Mouse (Mus musculus) lung, embryonic 15.5 days (tissue): ENCODE data around the gene Tbc1d22b. TPM values are rescaled to one million over a fixed set of nuclear protein-coding genes. Genes with fewer than 3 reads are reported as not detected.

ENCODE experiments used
- ATAC-seq: fragments of 200-750 bp; cut with Nextera tagmentation; 2 replicates; pipeline ENCODE4 v1.8.0; 2017; ENCODE audit warnings: moderate number of reproducible peaks, borderline replicate concordance; ENCODE audit not compliant: low FRiP score, low TSS enrichment; ENCODE audit errors: extremely low read depth
- H3K27ac ChIP-seq: fragments of 300-500 bp; sonication (generic); 2 replicates; pipeline ENCODE4 v1.5.1; 2015; ENCODE audit warnings: moderate library complexity, mild to moderate bottlenecking, inconsistent platforms
- H3K27me3 ChIP-seq: fragments of 300-500 bp; sonication (generic); 2 replicates; pipeline ENCODE4 v1.6.1; 2015; ENCODE audit warnings: inconsistent platforms
- H3K36me3 ChIP-seq: fragments of 300-500 bp; sonication (generic); 2 replicates; pipeline ENCODE4 v1.6.1; 2015; ENCODE audit warnings: inconsistent platforms
- H3K4me1 ChIP-seq: fragments of 300-500 bp; sonication (generic); 2 replicates; pipeline ENCODE4 v1.6.1; 2015; ENCODE audit warnings: inconsistent platforms
- H3K4me2 ChIP-seq: fragments of 300-500 bp; sonication (generic); 2 replicates; pipeline ENCODE4 v1.6.1; 2015; ENCODE audit warnings: inconsistent platforms, mild to moderate bottlenecking, moderate library complexity
- H3K4me3 ChIP-seq: fragments of 300-500 bp; sonication (generic); 2 replicates; pipeline ENCODE4 v1.5.1; 2015; ENCODE audit warnings: mild to moderate bottlenecking, inconsistent platforms
- H3K9ac ChIP-seq: fragments of 300-500 bp; sonication (generic); 2 replicates; pipeline ENCODE4 v1.6.1; 2015; ENCODE audit warnings: inconsistent platforms
- H3K9me3 ChIP-seq: fragments of 300-500 bp; sonication (generic); 2 replicates; pipeline ENCODE4 v1.6.1; 2016; ENCODE audit warnings: inconsistent platforms
- WGBS: fragments of 180-500 bp; shearing (Covaris S2); methylation state at CpG from one replicate; pipeline ENCODE4 v1.1.7; 2015; 5-methylcytosine and 5-hydroxymethylcytosine counted together
- microRNA-seq: library from miRNA; unstranded; fragments of <30 nt; microRNA quantifications from one replicate; pipeline ENCODE4, GENCODE M21; 2016
- polyA plus RNA-seq: library from polyadenylated mRNA; unstranded; fragments of >200 nt; fragmentation: Nextera tagmentation; extraction: Ambion mirVana; gene quantifications from 2 replicates; pipeline ENCODE4 v1.2.1, GENCODE M21; 2015

Gene Tbc1d22b
- polyA plus RNA-seq, 1 experiment from 2014 or later: 15.6 TPM

GRCm38 (mm10) chr17:29636118-29636517 lies 86.5 kb downstream of the Tbc1d22b start:
- no peaks in the 10 kb centered on the region for H3K9me3 ChIP-seq
- H3K9ac ChIP-seq: no peak overlapping the region
- H3K27ac ChIP-seq: no peak overlapping the region
- H3K4me3 ChIP-seq: no peak overlapping the region
- peaks cover 87% of the 10 kb centered on the region for H3K36me3 ChIP-seq
- H3K27me3 ChIP-seq: no peaks in the 10 kb centered on the region
- no peaks in the 10 kb centered on the region for H3K4me1 ChIP-seq
- H3K4me2 ChIP-seq: no peak overlapping the region
- 65% methylated on average over 5 of the region's 5 CpGs for WGBS
- ATAC-seq: no peak

DNA sequence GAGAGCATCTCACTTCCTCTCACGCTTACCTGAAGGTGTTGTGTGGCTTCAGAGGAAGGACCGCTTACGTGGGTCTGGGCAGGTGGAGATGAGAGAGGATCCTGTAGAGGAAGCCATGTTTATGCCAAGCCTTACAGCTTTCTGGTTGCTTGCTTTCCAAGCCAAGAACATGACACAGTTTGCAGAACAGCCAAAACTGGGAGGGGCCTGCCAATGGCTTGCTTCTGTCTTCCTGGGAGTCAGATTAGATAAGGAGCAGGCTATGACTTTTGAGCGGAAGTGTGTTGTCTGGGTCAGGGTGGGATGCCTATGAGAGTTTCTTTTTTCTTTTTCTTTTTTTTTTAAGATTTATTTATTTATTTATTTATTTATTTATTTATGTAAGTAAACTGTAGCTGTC lies 87.8 kb downstream of the Tbc1d22b start:
- H3K4me3 ChIP-seq: no peak overlapping the region
- no peak overlapping the region for H3K27ac ChIP-seq
- peaks cover 87% of the 10 kb centered on the region for H3K36me3 ChIP-seq
- H3K4me1 ChIP-seq: no peaks in the 10 kb centered on the region
- no peak overlapping the region for H3K9ac ChIP-seq
- whole genome bisulfite sequencing: 85% methylated on average over 4 of the region's 4 CpGs
- no peak overlapping the region for H3K4me2 ChIP-seq
- H3K27me3 ChIP-seq: no peaks in the 10 kb centered on the region
- no peak for ATAC-seq
- no peaks in the 10 kb centered on the region for H3K9me3 ChIP-seq

DNA sequence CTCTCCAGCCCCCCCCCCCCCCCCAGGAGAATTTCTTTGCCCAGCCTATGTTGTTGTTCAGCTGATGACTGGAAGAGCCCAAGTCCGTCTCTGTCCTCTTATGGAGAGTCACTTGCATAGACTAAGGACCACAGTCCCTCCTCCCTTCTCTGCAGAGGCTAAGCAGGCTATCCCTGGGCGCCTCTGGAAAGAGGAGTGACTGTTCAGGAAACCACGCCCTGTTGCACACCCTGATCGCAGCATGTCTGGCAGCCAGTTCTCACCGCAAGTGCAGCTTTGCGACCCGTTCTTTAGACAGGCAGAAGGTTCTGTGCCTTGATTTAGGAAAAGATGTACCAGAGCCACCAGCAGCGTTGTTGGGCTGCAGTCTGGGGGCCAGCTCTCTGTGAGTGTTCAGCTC lies 88.3 kb downstream of the Tbc1d22b start:
- Histone ChIP-seq H3K9me3 (no peaks in the 10 kb centered on the region), H3K27ac (no peak overlapping the region), H3K27me3 (no peaks in the 10 kb centered on the region), H3K9ac (no peak overlapping the region), H3K4me1 (no peaks in the 10 kb centered on the region), H3K4me3 (no peak overlapping the region), H3K4me2 (no peak overlapping the region), H3K36me3 (peaks cover 84% of the 10 kb centered on the region)
- whole genome bisulfite sequencing: 79% methylated on average over 8 of the region's 8 CpGs
- ATAC-seq: no peak

DNA sequence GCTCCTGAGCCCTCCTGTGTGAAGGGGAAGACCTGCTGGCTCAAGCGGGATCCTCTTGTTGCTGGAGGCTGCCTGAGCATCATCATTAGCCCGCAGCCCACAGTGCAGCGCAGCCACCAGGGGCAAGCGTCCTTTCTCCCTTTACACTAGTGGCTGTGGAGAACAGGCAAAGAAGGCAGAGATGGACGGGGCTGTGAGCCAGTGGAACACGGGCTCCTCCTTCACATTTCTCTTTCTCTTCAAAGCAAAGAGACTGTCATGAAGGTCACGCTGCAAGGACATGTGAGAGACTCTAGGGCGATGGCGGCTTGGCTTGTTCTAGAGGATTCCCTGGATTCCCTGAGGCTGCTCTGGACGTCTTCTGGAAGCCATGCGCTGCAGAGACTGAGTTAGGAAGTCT lies 91.4 kb downstream of the Tbc1d22b start:
- Histone ChIP-seq H3K36me3 (peaks cover 63% of the 10 kb centered on the region), H3K4me1 (no peaks in the 10 kb centered on the region), H3K4me3 (no peak overlapping the region), H3K27ac (no peak overlapping the region), H3K9ac (no peak overlapping the region), H3K27me3 (no peaks in the 10 kb centered on the region), H3K4me2 (no peak overlapping the region), H3K9me3 (no peaks in the 10 kb centered on the region)
- 94% methylated on average over 11 of the region's 11 CpGs for WGBS
- no peak for ATAC-seq

- Histone ChIP-seq H3K9me3 (no peaks in the 10 kb centered on the region), H3K4me2 (no peak overlapping the region), H3K27me3 (no peaks in the 10 kb centered on the region), H3K4me1 (no peaks in the 10 kb centered on the region), H3K36me3 (peaks cover 53% of the 10 kb centered on the region), H3K27ac (no peak overlapping the region), H3K9ac (no peak overlapping the region), H3K4me3 (no peak overlapping the region)
- WGBS: 56% methylated on average over 3 of the region's 3 CpGs
- ATAC-seq: no peak
These were observed 92.6 kb downstream of the Tbc1d22b start for GRCm38 (mm10) chr17:29642219-29642618.

Small RNA genes lying within 50 kb of the gene (microRNA-seq; reads per million reads assigned to microRNA genes)
- gene Mir7667: not detected

Other genes starting within 250 kb of the Tbc1d22b start
- gene Pi16, start 232.1 kb upstream of the Tbc1d22b start, polyA plus RNA-seq: 1.9 and 2.4 TPM in 2 replicates
- gene Mtch1, start 201.9 kb upstream of the Tbc1d22b start, polyA plus RNA-seq: 341 and 343 TPM in 2 replicates
- gene Fgd2, start 188.9 kb upstream of the Tbc1d22b start, polyA plus RNA-seq: 19.1 and 21.7 TPM in 2 replicates
- gene Pim1, start 59.0 kb upstream of the Tbc1d22b start, polyA plus RNA-seq: 16.3 and 17.2 TPM in 2 replicates
- not detected in 2 replicates for gene Gm17657, start 147 bp upstream of the Tbc1d22b start, polyA plus RNA-seq
- 0.75 and 1.4 TPM in 2 replicates for gene Tmem217, start 2.6 kb downstream of the Tbc1d22b start, polyA plus RNA-seq
- gene Rnf8, start 65.0 kb downstream of the Tbc1d22b start, polyA plus RNA-seq: 74.1 and 80.2 TPM in 2 replicates
- gene Gm28043, start 65.1 kb downstream of the Tbc1d22b start, polyA plus RNA-seq: 1.9 and 2.8 TPM in 2 replicates
- gene Cmtr1, start 110.8 kb downstream of the Tbc1d22b start, polyA plus RNA-seq: 119 and 122 TPM in 2 replicates
- 14.3 and 14.6 TPM in 2 replicates for gene Ccdc167, start 167.3 kb downstream of the Tbc1d22b start, polyA plus RNA-seq